Mouse (Mus musculus) left cerebral cortex, adult 2 months (tissue): ENCODE measurements around the gene Olfr304. TPM values are rescaled to one million over a fixed set of nuclear protein-coding genes. Genes with fewer than 3 reads are reported as not detected.
"Not testable (repeated sequence)": the region's sequence is repeated elsewhere in the genome, so short reads cannot be mapped to it uniquely, and the experiment has no call there.

ENCODE experiments used
- DNase-seq, 2 experiments: peaks; one replicate each; pipeline ENCODE4 v3.0.0; 2021 to 2022; ENCODE audit warnings: low spot score in 2 of 2, mixed read lengths in 1 of 2; ENCODE audit errors: extremely low spot score in 1 of 2
- H3K27ac ChIP-seq: fragments of 200-600 bp; 2 replicates; pipeline ENCODE4 v1.8.1; 2022
- H3K4me3 ChIP-seq: fragments of 200-600 bp; 2 replicates; pipeline ENCODE4 v1.8.1; 2022
- CTCF ChIP-seq: fragments of 200-600 bp; IDR thresholded peaks from 2 replicates; pipeline ENCODE4 v1.8.1; 2022; ENCODE audit warnings: antibody characterized with exemption, mild to moderate bottlenecking, moderate library complexity
- intact Hi-C: fragments of 180-260 bp; cut with DNase I; formaldehyde crosslinking; loops from one replicate; pipeline ENCODE4 v1.15.1; 2025
- long read RNA-seq, 2 experiments: library from polyadenylated mRNA; stranded (forward); transcript quantifications; one replicate each; pipeline ENCODE4 v2.0.0; 2021; ENCODE audit warnings: borderline mapping rate in 2 of 2
- total RNA-seq, 2 experiments: library from RNA; stranded (reverse); gene quantifications; 2 replicates each; pipeline ENCODE4 v1.2.3; 2021

The Olfr304 gene
- not detected for total RNA-seq
- long read RNA-seq, experiment 1 = 0 reads
- long read RNA-seq, experiment 2 = 0 reads

GRCm38 (mm10) chr7:86386558-86386957 lies at the start of gene Olfr304:
Gene Olfr304 (minus strand): TSS chr7:86386658.
- no peak for DNase-seq
- H3K27ac ChIP-seq = no peak within 1 kb of the TSS
- no peak within 1 kb of the TSS for H3K4me3 ChIP-seq
- intact Hi-C loops = no loop called here
- no peak for TF ChIP-seq CTCF

- no peak for TF ChIP-seq CTCF
- H3K27ac ChIP-seq = no peak within 1 kb of the TSS
- intact Hi-C loops = no loop called here
- no peak within 1 kb of the TSS for H3K4me3 ChIP-seq
- DNase-seq = no peak
Measured at GRCm38 (mm10) chr7:86403546-86403945, 17.1 kb upstream of the Olfr304 start, which contains the start of gene Olfr301. Gene Olfr301 (plus strand): TSS chr7:86403846.

- Histone ChIP-seq H3K4me3 (no peak within 1 kb of the TSS), H3K27ac (no peak within 1 kb of the TSS)
- no peak for TF ChIP-seq CTCF
- intact Hi-C loops = no loop called here
- DNase-seq = no peak
Measured at GRCm38 (mm10) chr7:86397689-86398088, 11.2 kb upstream of the Olfr304 start, which contains the start of gene Olfr303. Gene Olfr303 (minus strand): TSS chr7:86397789.

GRCm38 (mm10) chr7:86385769-86386168 lies 689 bp downstream of the Olfr304 start:
- Histone ChIP-seq H3K27ac (no peak overlapping the region), H3K4me3 (no peak overlapping the region)
- intact Hi-C loops = no loop called here
- TF ChIP-seq CTCF = no peak; the same call in 1 of the 2 replicates
- DNase-seq = no peak

GRCm38 (mm10) chr7:86366828-86367227 lies 19.6 kb downstream of the Olfr304 start, which contains the start of gene Olfr305:
Gene Olfr305 (minus strand): TSS chr7:86366928.
- no peak within 1 kb of the TSS for H3K4me3 ChIP-seq
- DNase-seq = no peak
- intact Hi-C loops = no loop called here
- no peak for TF ChIP-seq CTCF
- no peak within 1 kb of the TSS for H3K27ac ChIP-seq

GRCm38 (mm10) chr7:86346296-86346695 lies 40.2 kb downstream of the Olfr304 start:
- intact Hi-C loops, H3K4me3 ChIP-seq, DNase-seq, H3K27ac ChIP-seq: not testable (repeated sequence)

- no peak overlapping the region for H3K4me3 ChIP-seq
- no peak overlapping the region for H3K27ac ChIP-seq
- intact Hi-C loops = no loop called here
- no peak for TF ChIP-seq CTCF
- DNase-seq = no peak
Measured at GRCm38 (mm10) chr7:86344253-86344652, 42.2 kb downstream of the Olfr304 start.

GRCm38 (mm10) chr7:86342881-86343565 lies 43.4 kb downstream of the Olfr304 start:
- Histone ChIP-seq H3K4me3 (no peak overlapping the region), H3K27ac (no peak overlapping the region)
- no peak for TF ChIP-seq CTCF
- intact Hi-C loops = no loop called here
- no peak for DNase-seq

GRCm38 (mm10) chr7:86337486-86337885 lies 49.0 kb downstream of the Olfr304 start, which contains the start of gene Olfr307:
Gene Olfr307 (minus strand): TSS chr7:86337586.
- H3K4me3 ChIP-seq = no peak within 1 kb of the TSS
- H3K27ac ChIP-seq = no peak within 1 kb of the TSS
- no peak for DNase-seq
- TF ChIP-seq CTCF = no peak
- intact Hi-C loops = no loop called here

Other genes with a start within 250 kb of the Olfr304 start
- not detected for gene Vmn2r75, start 214.9 kb downstream of the Olfr304 start, total RNA-seq
- gene Vmn2r76, start 140.3 kb downstream of the Olfr304 start, total RNA-seq = not detected
- gene Olfr310, start 109.5 kb downstream of the Olfr304 start, total RNA-seq = not detected
- not detected for gene Olfr309, start 73.0 kb downstream of the Olfr304 start, total RNA-seq
- gene Olfr308, start 61.0 kb downstream of the Olfr304 start, total RNA-seq = not detected
- gene Olfr307, start 49.1 kb downstream of the Olfr304 start, total RNA-seq = not detected
- not detected for gene Olfr305, start 19.7 kb downstream of the Olfr304 start, total RNA-seq
- gene Olfr303, start 11.1 kb upstream of the Olfr304 start, total RNA-seq = not detected
- not detected for gene Olfr301, start 17.2 kb upstream of the Olfr304 start, total RNA-seq
- not detected for gene Olfr299, start 73.3 kb upstream of the Olfr304 start, total RNA-seq
- gene Olfr298, start 105.8 kb upstream of the Olfr304 start, total RNA-seq = not detected
- not detected for gene Olfr297, start 133.3 kb upstream of the Olfr304 start, total RNA-seq
- gene Olfr295, start 197.2 kb upstream of the Olfr304 start, total RNA-seq = not detected
- gene Olfr294, start 230.0 kb upstream of the Olfr304 start, total RNA-seq = not detected